Mouse (Mus musculus) large intestine, adult 2 months (tissue): Measurements from ENCODE around the gene Pin1. TPM values are rescaled to one million over a fixed set of nuclear protein-coding genes. Genes with fewer than 3 reads are reported as not detected.

Experiments used
- DNase-seq: peaks from one replicate; pipeline ENCODE4 v3.0.0-alpha.2; 2012; ENCODE audit warnings: low read depth, low spot score
- WGBS: fragments of 180-500 bp; shearing (Covaris S2); methylation state at CpG from one replicate; pipeline ENCODE4 v1.1.7; 2018; 5-methylcytosine and 5-hydroxymethylcytosine counted together
- polyA plus RNA-seq: library from polyadenylated mRNA; depleted of rRNA; stranded (reverse); fragments of >200 nt; gene quantifications from 2 replicates; pipeline ENCODE4 v1.2.3, GENCODE M21; 2012; rRNA removed

Gene Pin1
- polyA plus RNA-seq, 1 experiment, result 13.5 TPM

GRCm38 (mm10) chr9:20692863-20693262 lies 41.0 kb downstream of the Pin1 start:
- WGBS, result 82% methylated on average over 3 of the region's 3 CpGs
- DNase-seq, result no peak

- DNase-seq, result no peak
- WGBS, result 11% methylated on average over 25 of the region's 25 CpGs
Measured at GRCm38 (mm10) chr9:20694721-20695235, 42.9 kb downstream of the Pin1 start.

GRCm38 (mm10) chr9:20696107-20696712 lies 44.3 kb downstream of the Pin1 start:
- no peak for DNase-seq
- 74% methylated on average over 5 of the region's 5 CpGs for WGBS

GRCm38 (mm10) chr9:20697466-20697865 lies 45.6 kb downstream of the Pin1 start:
- WGBS, result 46% methylated on average over 8 of the region's 8 CpGs
- no peak for DNase-seq

- 69% methylated on average over 8 of the region's 8 CpGs for WGBS
- DNase-seq, result no peak
Measured at GRCm38 (mm10) chr9:20703832-20704380, 52.0 kb downstream of the Pin1 start.

- no peak for DNase-seq
Measured at GRCm38 (mm10) chr9:20705420-20705819, 53.5 kb downstream of the Pin1 start.

- WGBS, result 23% methylated on average over 4 of the region's 4 CpGs
Measured at GRCm38 (mm10) chr9:20705981-20706380, 54.1 kb downstream of the Pin1 start.

GRCm38 (mm10) chr9:20710471-20710870 lies 58.6 kb downstream of the Pin1 start:
- 74% methylated on average over 3 of the region's 3 CpGs for WGBS

More at GRCm38 (mm10) chr9:20705981-20706380, 54.1 kb downstream of the Pin1 start:
- DNase-seq, result no peak

GRCm38 (mm10) chr9:20712934-20713477 lies 61.1 kb downstream of the Pin1 start:
- WGBS, result 72% methylated on average over 5 of the region's 5 CpGs
- DNase-seq, result no peak

More at GRCm38 (mm10) chr9:20710471-20710870, 58.6 kb downstream of the Pin1 start:
- no peak for DNase-seq

- 32% methylated on average over 11 of the region's 11 CpGs for WGBS
- DNase-seq, result no peak
Measured at GRCm38 (mm10) chr9:20713478-20713987, 61.6 kb downstream of the Pin1 start.

- 75% methylated on average over 7 of the region's 7 CpGs for WGBS
- no peak for DNase-seq
Measured at GRCm38 (mm10) chr9:20715332-20715731, 63.4 kb downstream of the Pin1 start.

Other genes with a start within 250 kb of the Pin1 start
- gene Zfp26, start 191.9 kb upstream of the Pin1 start, polyA plus RNA-seq, result 1.2 and 1.7 TPM in 2 replicates
- gene Zfp426, start 159.3 kb upstream of the Pin1 start, polyA plus RNA-seq, result 2.8 and 4.4 TPM in 2 replicates
- gene Zfp266, start 130.7 kb upstream of the Pin1 start, polyA plus RNA-seq, result 2.7 and 4.1 TPM in 2 replicates
- 1.5 and 1.8 TPM in 2 replicates for gene Zfp846, start 70.8 kb upstream of the Pin1 start, polyA plus RNA-seq
- gene Ubl5, start 9.2 kb upstream of the Pin1 start, polyA plus RNA-seq, result 321 and 348 TPM in 2 replicates
- 15.8 and 22.9 TPM in 2 replicates for gene Fbxl12, start 7.3 kb upstream of the Pin1 start, polyA plus RNA-seq
- 1.2 and 1.4 TPM in 2 replicates for gene Olfm2, start 94.3 kb downstream of the Pin1 start, polyA plus RNA-seq
- 3.9 and 4.5 TPM in 2 replicates for gene Col5a3, start 163.0 kb downstream of the Pin1 start, polyA plus RNA-seq
- gene Rdh8, start 166.4 kb downstream of the Pin1 start, polyA plus RNA-seq, result not detected in 2 replicates
- 17.5 and 28.1 TPM in 2 replicates for gene A230050P20Rik, start 216.5 kb downstream of the Pin1 start, polyA plus RNA-seq
- 3.7 and 4.0 TPM in 2 replicates for gene Angptl6, start 227.6 kb downstream of the Pin1 start, polyA plus RNA-seq
- gene Ppan, start 236.1 kb downstream of the Pin1 start, polyA plus RNA-seq, result 49.0 and 60.7 TPM in 2 replicates
- gene Eif3g, start 246.5 kb downstream of the Pin1 start, polyA plus RNA-seq, result 113 and 117 TPM in 2 replicates